Mouse (Mus musculus) midbrain, postnatal 0 days (tissue): ENCODE results near the gene Prkcd. TPM values are rescaled to one million over a fixed set of nuclear protein-coding genes. Genes with fewer than 3 reads are reported as not detected.
A peak's percentile ranks its signal among the peaks of the same experiment; 100 is the strongest.

Source experiments
- ATAC-seq: fragments of 200-750 bp; cut with Nextera tagmentation; 2 replicates; pipeline ENCODE4 v1.8.0; 2017; ENCODE audit warnings: moderate number of reproducible peaks, mild to moderate bottlenecking, moderate TSS enrichment, moderate library complexity; ENCODE audit not compliant: low FRiP score
- DNase-seq: peaks from one replicate; pipeline ENCODE4 v3.0.0-alpha.2; 2015; ENCODE audit warnings: low spot score
- H3K27ac ChIP-seq: fragments of 300-500 bp; sonication (generic); 2 replicates; pipeline ENCODE4 v1.5.1; 2014; ENCODE audit warnings: low read depth, mild to moderate bottlenecking, low read length, mixed read lengths
- H3K27me3 ChIP-seq: fragments of 300-500 bp; sonication (generic); 2 replicates; pipeline ENCODE4 v1.6.1; 2014; ENCODE audit warnings: low read length, control low read depth, mixed read lengths; ENCODE audit not compliant: insufficient read depth
- H3K36me3 ChIP-seq: fragments of 300-500 bp; sonication (generic); 2 replicates; pipeline ENCODE4 v1.6.1; 2014; ENCODE audit warnings: low read length, control low read depth, mixed read lengths; ENCODE audit not compliant: insufficient read depth
- H3K4me1 ChIP-seq: fragments of 300-500 bp; sonication (generic); 2 replicates; pipeline ENCODE4 v1.6.1; 2014; ENCODE audit warnings: mild to moderate bottlenecking, control low read depth, antibody characterized with exemption, low read length, mixed read lengths; ENCODE audit not compliant: insufficient read depth
- H3K4me2 ChIP-seq: fragments of 300-500 bp; sonication (generic); 2 replicates; pipeline ENCODE4 v1.6.1; 2014; ENCODE audit warnings: low read depth, mild to moderate bottlenecking, low read length, mixed read lengths; ENCODE audit not compliant: poor library complexity, severe bottlenecking
- H3K4me3 ChIP-seq: fragments of 300-500 bp; sonication (generic); 2 replicates; pipeline ENCODE4 v1.5.1; 2014; ENCODE audit warnings: low read depth, mild to moderate bottlenecking, low read length, moderate library complexity
- H3K9ac ChIP-seq: fragments of 300-500 bp; sonication (generic); replicated peaks from 2 replicates; pipeline ENCODE4 v1.6.1; 2014; ENCODE audit warnings: mild to moderate bottlenecking, low read length, moderate library complexity, mixed read lengths; ENCODE audit not compliant: poor library complexity, severe bottlenecking
- H3K9me3 ChIP-seq: fragments of 300-500 bp; sonication (generic); 2 replicates; pipeline ENCODE4 v1.6.1; 2016; ENCODE audit warnings: low read length, control low read depth
- CTCF ChIP-seq: IDR thresholded peaks from 2 replicates; pipeline ENCODE4 v1.5.1; 2016; ENCODE audit warnings: antibody characterized with exemption, mild to moderate bottlenecking
- WGBS: fragments of 180-500 bp; shearing (Covaris S2); extraction: QIAGEN DNeasy Blood & Tissue Kit; methylation state at CpG from one replicate; pipeline ENCODE4 v1.1.7; 2014; 5-methylcytosine and 5-hydroxymethylcytosine counted together
- polyA plus RNA-seq: library from polyadenylated mRNA; unstranded; fragments of >200 nt; fragmentation: Nextera tagmentation; extraction: Ambion mirVana; gene quantifications from 2 replicates; pipeline ENCODE4 v1.2.1, GENCODE M21; 2015
- total RNA-seq: library from RNA; depleted of rRNA; stranded (reverse); fragments of >200 nt; gene quantifications from 2 replicates; pipeline ENCODE4 v1.2.3, GENCODE M21; 2014

The Prkcd gene
- total and polyA plus RNA-seq, 2 experiments from 2014 or later: 13.2 to 19.1 TPM

- Histone ChIP-seq H3K36me3 (peaks cover 52% of the 10 kb centered on the region), H3K4me3 (no peak overlapping the region), H3K4me2 (no peak overlapping the region), H3K27me3 (no peaks in the 10 kb centered on the region), H3K9ac (no peak overlapping the region), H3K9me3 (no peaks in the 10 kb centered on the region), H3K4me1 (no peaks in the 10 kb centered on the region), H3K27ac (no peak overlapping the region)
- WGBS: 39% methylated on average over 14 of the region's 14 CpGs
- peak; percentile 70 for DNase-seq
- no peak for ATAC-seq
- TF ChIP-seq CTCF: no peak
Measured at GRCm38 (mm10) chr14:30561470-30562187, 64.4 kb downstream of the Prkcd start.

- H3K9ac ChIP-seq: no peak overlapping the region
- no peak; the same call in 1 of the 2 replicates for TF ChIP-seq CTCF
- ATAC-seq: no peak
- no peaks in the 10 kb centered on the region for H3K4me1 ChIP-seq
- peaks cover 47% of the 10 kb centered on the region for H3K36me3 ChIP-seq
- DNase-seq: no peak
- no peak overlapping the region for H3K4me2 ChIP-seq
- 90% methylated on average over 13 of the region's 13 CpGs for WGBS
- H3K4me3 ChIP-seq: no peak overlapping the region
- no peak overlapping the region for H3K27ac ChIP-seq
- no peaks in the 10 kb centered on the region for H3K9me3 ChIP-seq
- no peaks in the 10 kb centered on the region for H3K27me3 ChIP-seq
Measured at GRCm38 (mm10) chr14:30560803-30561389, 65.1 kb downstream of the Prkcd start.

- Histone ChIP-seq H3K9me3 (no peaks in the 10 kb centered on the region), H3K4me2 (no peak overlapping the region), H3K4me3 (no peak overlapping the region), H3K9ac (no peak overlapping the region), H3K27me3 (no peaks in the 10 kb centered on the region), H3K36me3 (peaks cover 33% of the 10 kb centered on the region), H3K27ac (no peak overlapping the region), H3K4me1 (no peaks in the 10 kb centered on the region)
- TF ChIP-seq CTCF: no peak
- DNase-seq (no peak), ATAC-seq (no peak)
- WGBS: 72% methylated on average over 17 of the region's 17 CpGs
Measured at GRCm38 (mm10) chr14:30559321-30559850, 66.6 kb downstream of the Prkcd start.

- 64% methylated on average over 9 of the region's 9 CpGs for WGBS
- DNase-seq: no peak
Measured at GRCm38 (mm10) chr14:30557730-30558129, 68.3 kb downstream of the Prkcd start.

DNA sequence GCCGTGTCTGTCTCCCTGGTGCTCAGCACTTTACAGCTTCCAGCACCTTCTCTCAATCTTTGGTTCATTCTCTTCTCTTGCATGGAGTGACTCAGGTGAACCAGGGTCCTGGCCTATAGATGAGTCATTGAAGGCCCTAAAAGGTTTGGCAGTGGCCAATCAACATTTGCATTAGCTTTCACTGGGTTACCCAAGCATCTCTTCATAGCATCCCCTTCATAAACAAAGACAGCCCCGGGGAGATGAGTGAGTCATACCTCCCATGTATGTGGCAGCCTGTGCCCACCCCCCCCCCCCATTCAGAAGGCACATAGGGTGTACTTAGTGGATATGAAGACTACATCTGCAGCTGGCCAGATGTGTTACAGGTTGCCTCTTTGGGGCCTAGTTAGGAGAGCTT is 69.4 kb downstream of the Prkcd start:
- ATAC-seq (no peak), DNase-seq (no peak)
- no peak overlapping the region for H3K4me2 ChIP-seq
- H3K27ac ChIP-seq: no peak overlapping the region
- H3K4me3 ChIP-seq: no peak overlapping the region
- peaks cover 28% of the 10 kb centered on the region for H3K36me3 ChIP-seq
- no peaks in the 10 kb centered on the region for H3K27me3 ChIP-seq
- no peaks in the 10 kb centered on the region for H3K9me3 ChIP-seq
- 88% methylated on average over 2 of the region's 2 CpGs for WGBS
- peaks cover 4% of the 10 kb centered on the region for H3K4me1 ChIP-seq
- H3K9ac ChIP-seq: no peak overlapping the region
- TF ChIP-seq CTCF: no peak

More at GRCm38 (mm10) chr14:30557730-30558129, 68.3 kb downstream of the Prkcd start:
- Histone ChIP-seq H3K27me3 (no peaks in the 10 kb centered on the region), H3K4me1 (peaks cover 4% of the 10 kb centered on the region; the same call in 1 of the 2 replicates), H3K9ac (no peak overlapping the region), H3K27ac (no peak overlapping the region), H3K9me3 (no peaks in the 10 kb centered on the region), H3K4me3 (no peak overlapping the region), H3K4me2 (no peak overlapping the region), H3K36me3 (peaks cover 28% of the 10 kb centered on the region)
- no peak for ATAC-seq
- TF ChIP-seq CTCF: no peak

DNA sequence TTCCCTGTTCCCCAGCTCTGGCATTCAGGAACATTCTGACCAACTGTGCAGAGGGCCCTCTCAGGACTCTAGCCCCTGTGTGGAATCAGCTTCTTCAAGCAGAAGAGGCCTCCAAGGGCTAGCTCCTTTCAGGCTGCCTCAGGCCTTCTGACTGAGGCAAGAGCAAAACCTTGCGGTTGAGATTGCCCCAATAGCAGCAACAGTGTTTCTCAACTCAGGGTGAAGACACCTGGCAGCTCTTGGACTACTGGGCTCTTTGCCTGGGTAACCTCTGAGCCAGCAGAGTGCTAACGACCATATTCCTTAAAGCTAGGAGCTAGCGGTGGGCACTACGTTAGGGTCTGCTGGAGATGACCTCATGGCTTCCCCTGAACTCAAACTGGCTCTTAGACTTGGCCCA is 72.8 kb downstream of the Prkcd start:
- 0 out of 2 replicates have a peak, but pooled peaks cover under 1% of the 10 kb centered on the region for H3K36me3 ChIP-seq
- TF ChIP-seq CTCF: no peak
- no peaks in the 10 kb centered on the region for H3K27me3 ChIP-seq
- no peak overlapping the region for H3K4me2 ChIP-seq
- no peak overlapping the region for H3K27ac ChIP-seq
- H3K9ac ChIP-seq: no peak overlapping the region
- DNase-seq (no peak), ATAC-seq (no peak)
- 88% methylated on average over 4 of the region's 4 CpGs for WGBS
- no peak overlapping the region for H3K4me3 ChIP-seq
- no peaks in the 10 kb centered on the region for H3K9me3 ChIP-seq
- peaks cover 27% of the 10 kb centered on the region for H3K4me1 ChIP-seq
